Mouse (Mus musculus): ENCODE data around the gene Vax1. TPM values are rescaled to one million over a fixed set of nuclear protein-coding genes. Genes with fewer than 3 reads are reported as not detected.

The Vax1 gene
- polyA plus RNA-seq (2017; shearing (Covaris generic)): not detected

GRCm38 (mm10) chr19:59169936-59170765 is at the start of gene Vax1:
Vax1 (minus strand) TSS chr19:59170056.

GRCm38 (mm10) chr19:59218991-59219390 is 49.1 kb upstream of the Vax1 start, which contains the start of gene Kcnk18:
Kcnk18 (plus strand) TSS chr19:59219214.

Other genes with a start within 250 kb of the Vax1 start
- gene Eno4, start 226.6 kb downstream of the Vax1 start, polyA plus RNA-seq (2017; shearing (Covaris generic)): not detected
- 3.1 TPM for gene Hspa12a, start 226.4 kb downstream of the Vax1 start, polyA plus RNA-seq (2017; shearing (Covaris generic))
- 4.3 TPM for gene Shtn1, start 94.0 kb downstream of the Vax1 start, polyA plus RNA-seq (2017; shearing (Covaris generic))
- gene Kcnk18, start 49.2 kb upstream of the Vax1 start, polyA plus RNA-seq (2017; shearing (Covaris generic)): not detected
- 6.8 TPM for gene Slc18a2, start 90.8 kb upstream of the Vax1 start, polyA plus RNA-seq (2017; shearing (Covaris generic))
- 90.3 TPM for gene Rps12-ps3, start 152.2 kb upstream of the Vax1 start, polyA plus RNA-seq (2017; shearing (Covaris generic))
- 9.9 TPM for gene Pdzd8, start 175.7 kb upstream of the Vax1 start, polyA plus RNA-seq (2017; shearing (Covaris generic))